Mouse (Mus musculus): ENCODE data around the gene Nol12. TPM values are rescaled to one million over a fixed set of nuclear protein-coding genes. Genes with fewer than 3 reads are reported as not detected.

Nol12 gene
- 10 to 100 TPM; 44.7 to 55.2 TPM for polyA plus RNA-seq (2017; shearing (Covaris generic))

GRCm38 (mm10) chr15:78934784-78935320 is at the start of gene Nol12:
Gene Nol12 (plus strand): TSS chr15:78934933.

GRCm38 (mm10) chr15:78899409-78899739 is 35.4 kb upstream of the Nol12 start, which contains the start of gene Gm49510:
Gene Gm49510 (plus strand): TSS chr15:78899667.

GRCm38 (mm10) chr15:78899740-78900584 is 34.8 kb upstream of the Nol12 start, which contains the start of gene Sh3bp1:
Gene Sh3bp1 (plus strand): TSS chr15:78899768.

GRCm38 (mm10) chr15:78913632-78914090 is 21.1 kb upstream of the Nol12 start, which contains the start of gene Pdxp:
Gene Pdxp (plus strand): TSS chr15:78913919.

GRCm38 (mm10) chr15:78926021-78926919 is 8.5 kb upstream of the Nol12 start, which contains the start of gene Lgals1:
Gene Lgals1 (plus strand): TSS chr15:78926725.

GRCm38 (mm10) chr15:78947657-78948056 is 12.9 kb downstream of the Nol12 start, which contains the start of gene Triobp:
Gene Triobp (plus strand): TSS chr15:78947724.

Other genes with a start within 250 kb of the Nol12 start
- gene Elfn2, start 216.2 kb upstream of the Nol12 start, polyA plus RNA-seq (2017; shearing (Covaris generic)): under 1 TPM; 0.05 to 0.99 TPM
- 100 to 1,000 TPM; 125 to 169 TPM for gene Mfng, start 161.5 kb upstream of the Nol12 start, polyA plus RNA-seq (2017; shearing (Covaris generic))
- gene Card10, start 131.9 kb upstream of the Nol12 start, polyA plus RNA-seq (2017; shearing (Covaris generic)): under 1 TPM; 0.39 to 0.80 TPM
- under 1 TPM in 1 of 2 experiments, not detected in 1; 0.47 TPM for gene Cdc42ep1, start 92.3 kb upstream of the Nol12 start, polyA plus RNA-seq (2017; shearing (Covaris generic))
- gene Lgals2, start 79.4 kb upstream of the Nol12 start, polyA plus RNA-seq (2017; shearing (Covaris generic)): not detected
- gene Gga1, start 57.7 kb upstream of the Nol12 start, polyA plus RNA-seq (2017; shearing (Covaris generic)): 10 to 100 TPM; 65.1 to 85.6 TPM
- 1 to 10 TPM in 1 of 2 experiments, under 1 TPM in 1; 0.51 to 2.8 TPM for gene Gm49510, start 35.3 kb upstream of the Nol12 start, polyA plus RNA-seq (2017; shearing (Covaris generic))
- gene Sh3bp1, start 35.2 kb upstream of the Nol12 start, polyA plus RNA-seq (2017; shearing (Covaris generic)): 100 to 1,000 TPM; 194 to 241 TPM
- gene Pdxp, start 21.0 kb upstream of the Nol12 start, polyA plus RNA-seq (2017; shearing (Covaris generic)): 10 to 100 TPM; 27.2 to 27.9 TPM
- 100 to 1,000 TPM; 406 to 488 TPM for gene Lgals1, start 8.2 kb upstream of the Nol12 start, polyA plus RNA-seq (2017; shearing (Covaris generic))
- gene Triobp, start 12.8 kb downstream of the Nol12 start, polyA plus RNA-seq (2017; shearing (Covaris generic)): 100 to 1,000 TPM in 1 of 2 experiments, 10 to 100 TPM in 1; 88.2 to 119 TPM
- 100 to 1,000 TPM; 103 to 105 TPM for gene H1f0, start 93.5 kb downstream of the Nol12 start, polyA plus RNA-seq (2017; shearing (Covaris generic))
- gene Galr3, start 107.0 kb downstream of the Nol12 start, polyA plus RNA-seq (2017; shearing (Covaris generic)): 1 to 10 TPM in 1 of 2 experiments, under 1 TPM in 1; 0.43 to 2.3 TPM
- gene Ankrd54, start 128.0 kb downstream of the Nol12 start, polyA plus RNA-seq (2017; shearing (Covaris generic)): 10 to 100 TPM; 55.1 to 58.4 TPM
- 100 to 1,000 TPM; 142 to 167 TPM for gene Eif3l, start 140.2 kb downstream of the Nol12 start, polyA plus RNA-seq (2017; shearing (Covaris generic))
- gene Micall1, start 174.0 kb downstream of the Nol12 start, polyA plus RNA-seq (2017; shearing (Covaris generic)): 10 to 100 TPM; 41.4 to 55.0 TPM
- gene Polr2f, start 206.1 kb downstream of the Nol12 start, polyA plus RNA-seq (2017; shearing (Covaris generic)): 100 to 1,000 TPM; 133 to 136 TPM
- gene 1700088E04Rik, start 206.3 kb downstream of the Nol12 start, polyA plus RNA-seq (2017; shearing (Covaris generic)): 1 to 10 TPM; 1.1 to 1.4 TPM
- 1 to 10 TPM in 1 of 2 experiments, under 1 TPM in 1; 0.54 to 1.1 TPM for gene Sox10, start 230.3 kb downstream of the Nol12 start, polyA plus RNA-seq (2017; shearing (Covaris generic))